Mouse (Mus musculus) midbrain, embryonic 10.5 days (tissue): Measurements from ENCODE around the gene Tmem38b. TPM values are rescaled to one million over a fixed set of nuclear protein-coding genes. Genes with fewer than 3 reads are reported as not detected.

Experiments used
- DNase-seq: peaks from one replicate; pipeline ENCODE4 v3.0.0-alpha.2; 2017; ENCODE audit warnings: low spot score
- H3K27ac ChIP-seq: fragments of 300-500 bp; sonication (generic); replicated peaks from 2 replicates; pipeline ENCODE4 v1.5.1; 2016; ENCODE audit warnings: mild to moderate bottlenecking
- H3K27me3 ChIP-seq: fragments of 300-500 bp; sonication (generic); 2 replicates; pipeline ENCODE4 v1.6.1; 2016; ENCODE audit warnings: low read depth, mild to moderate bottlenecking; ENCODE audit not compliant: poor library complexity, severe bottlenecking
- H3K36me3 ChIP-seq: fragments of 300-500 bp; sonication (generic); 2 replicates; pipeline ENCODE4 v1.6.1; 2016; ENCODE audit warnings: mild to moderate bottlenecking, moderate library complexity
- H3K4me1 ChIP-seq: fragments of 300-500 bp; sonication (generic); 2 replicates; pipeline ENCODE4 v1.6.1; 2016
- H3K4me3 ChIP-seq: fragments of 300-500 bp; sonication (generic); 2 replicates; pipeline ENCODE4 v1.5.1; 2016; ENCODE audit warnings: mild to moderate bottlenecking, moderate library complexity
- H3K9me3 ChIP-seq: fragments of 300-500 bp; sonication (generic); replicated peaks from 2 replicates; pipeline ENCODE4 v1.6.1; 2016; ENCODE audit warnings: mild to moderate bottlenecking
- WGBS: fragments of 180-500 bp; shearing (Covaris S2); methylation state at CpG from one replicate; pipeline ENCODE4 v1.1.7; 2016; 5-methylcytosine and 5-hydroxymethylcytosine counted together
- polyA plus RNA-seq: library from polyadenylated mRNA; unstranded; fragments of >200 nt; fragmentation: Nextera tagmentation; extraction: Ambion mirVana; gene quantifications from 2 replicates; pipeline ENCODE4 v1.2.1, GENCODE M21; 2016

Tmem38b gene
- polyA plus RNA-seq = 9.7 and 9.8 TPM in 2 replicates

- Histone ChIP-seq H3K9me3 (no peaks in the 10 kb centered on the region), H3K27ac (peak within 1 kb of the TSS; percentile 88), H3K4me3 (peak within 1 kb of the TSS; percentile 93), H3K4me1 (peaks cover 21% of the 10 kb centered on the region), H3K27me3 (0 out of 2 replicates have a peak, but pooled peaks cover under 1% of the 10 kb centered on the region), H3K36me3 (peaks cover 8% of the 10 kb centered on the region)
- peak; percentile 87 for DNase-seq
- under 1% methylated on average over 55 of the region's 55 CpGs for WGBS
These were observed at the start of gene Tmem38b for GRCm38 (mm10) chr4:53825821-53826605. Gene Tmem38b (plus strand): TSS chr4:53826045.

GRCm38 (mm10) chr4:53781396-53781795 lies 44.4 kb upstream of the Tmem38b start:
- Histone ChIP-seq H3K27me3 (peaks cover 75% of the 10 kb centered on the region), H3K27ac (peak overlapping the region; percentile 83), H3K36me3 (peaks cover 26% of the 10 kb centered on the region), H3K4me3 (peak overlapping the region; percentile 67), H3K9me3 (no peaks in the 10 kb centered on the region), H3K4me1 (peaks cover 93% of the 10 kb centered on the region)
- no peak for DNase-seq
- WGBS = 32% methylated on average over 4 of the region's 4 CpGs

GRCm38 (mm10) chr4:53782216-53783070 lies 43.4 kb upstream of the Tmem38b start:
- Histone ChIP-seq H3K4me1 (peaks cover 93% of the 10 kb centered on the region), H3K9me3 (no peaks in the 10 kb centered on the region), H3K27ac (peak overlapping the region; percentile 83), H3K27me3 (peaks cover 75% of the 10 kb centered on the region), H3K4me3 (peak overlapping the region; percentile 67), H3K36me3 (peaks cover 32% of the 10 kb centered on the region)
- WGBS = 4% methylated on average over 14 of the region's 14 CpGs
- DNase-seq = peak; percentile 66

DNA sequence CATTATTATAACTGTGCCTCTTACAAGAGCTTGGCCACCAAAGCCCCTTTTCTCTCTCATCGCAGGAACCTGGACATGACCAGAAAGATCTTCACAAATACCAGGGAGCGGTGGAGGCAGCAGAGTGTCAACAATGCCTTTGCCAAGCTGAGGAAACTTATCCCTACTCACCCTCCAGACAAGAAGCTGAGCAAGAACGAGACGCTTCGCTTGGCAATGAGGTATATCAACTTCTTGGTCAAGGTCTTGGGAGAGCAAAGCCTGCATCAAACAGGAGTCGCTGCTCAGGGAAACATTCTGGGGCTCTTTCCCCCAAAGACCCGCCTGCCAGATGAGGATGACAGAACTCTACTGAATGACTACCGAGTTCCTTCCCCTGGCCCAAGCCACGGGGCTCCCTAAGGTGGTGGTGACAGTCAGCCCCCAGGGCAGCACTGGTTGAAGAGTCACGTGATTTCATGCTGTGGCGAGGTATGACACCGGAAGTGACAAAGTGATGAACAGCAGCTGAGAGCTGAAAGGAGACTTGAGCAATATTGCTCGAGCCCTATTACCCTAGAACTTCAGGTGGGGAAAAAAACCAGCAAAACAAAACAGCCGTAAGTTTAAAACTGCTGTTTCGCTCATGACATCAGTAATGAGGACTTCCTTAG lies 40.0 kb upstream of the Tmem38b start:
- DNase-seq = no peak
- Histone ChIP-seq H3K27me3 (peaks cover 66% of the 10 kb centered on the region), H3K4me3 (no peak overlapping the region), H3K36me3 (peaks cover 35% of the 10 kb centered on the region), H3K27ac (0 out of 2 replicates have a peak overlapping the region, but pooled peaks have one; percentile 30), H3K4me1 (peaks cover 95% of the 10 kb centered on the region), H3K9me3 (no peaks in the 10 kb centered on the region)
- 85% methylated on average over 15 of the region's 15 CpGs for WGBS

- H3K4me1 ChIP-seq = peaks cover 94% of the 10 kb centered on the region
- 65% methylated on average over 5 of the region's 5 CpGs for WGBS
- peaks cover 35% of the 10 kb centered on the region for H3K36me3 ChIP-seq
- H3K4me3 ChIP-seq = 0 out of 2 replicates have a peak overlapping the region, but pooled peaks have one; percentile 2
- no peak overlapping the region for H3K27ac ChIP-seq
- DNase-seq = no peak
- H3K9me3 ChIP-seq = no peaks in the 10 kb centered on the region
- H3K27me3 ChIP-seq = peaks cover 66% of the 10 kb centered on the region
These were observed 39.0 kb upstream of the Tmem38b start for GRCm38 (mm10) chr4:53786851-53787250.

GRCm38 (mm10) chr4:53789346-53789745 lies 36.5 kb upstream of the Tmem38b start:
- Histone ChIP-seq H3K27ac (no peak overlapping the region), H3K4me3 (no peak overlapping the region), H3K36me3 (peaks cover 29% of the 10 kb centered on the region), H3K9me3 (no peaks in the 10 kb centered on the region), H3K4me1 (peaks cover 73% of the 10 kb centered on the region), H3K27me3 (peaks cover 74% of the 10 kb centered on the region)
- DNase-seq = peak; percentile 75
- 3% methylated on average over 4 of the region's 4 CpGs for WGBS

DNA sequence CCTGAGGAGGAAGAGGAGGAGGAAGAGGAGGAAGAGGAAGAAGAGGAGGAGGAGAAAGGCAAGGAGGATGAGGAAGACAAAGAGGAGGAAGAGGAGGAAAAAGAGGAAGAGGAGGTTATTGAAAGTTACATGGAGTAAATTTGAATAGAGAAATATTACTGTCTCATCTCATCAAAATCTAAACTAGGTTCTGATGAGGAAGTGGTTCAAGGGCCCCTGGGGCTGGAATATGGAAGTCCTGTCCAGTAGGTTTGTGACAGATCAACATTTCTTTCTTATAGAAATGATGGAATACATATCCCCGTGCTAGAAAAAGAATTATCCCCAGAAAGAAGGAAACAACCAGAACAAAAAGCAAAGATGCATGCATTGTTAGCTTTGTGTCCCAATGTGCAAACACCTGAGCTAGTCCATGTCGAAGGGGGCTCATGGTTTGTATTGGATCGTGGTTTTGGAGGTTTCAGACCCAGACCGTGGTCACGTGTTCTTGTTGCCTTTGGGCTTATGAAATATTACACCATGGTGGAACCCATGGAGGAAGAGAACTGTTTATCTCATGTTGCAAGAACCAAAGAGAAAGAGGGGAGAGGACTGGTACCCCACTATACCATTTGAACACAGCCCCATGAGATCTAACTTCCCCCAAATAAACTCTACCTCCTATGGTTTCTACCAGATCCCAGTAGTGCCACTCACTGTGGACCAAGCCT lies 31.4 kb upstream of the Tmem38b start:
- Histone ChIP-seq H3K36me3 (no peaks in the 10 kb centered on the region), H3K27me3 (peaks cover 44% of the 10 kb centered on the region), H3K27ac (no peak overlapping the region), H3K4me3 (no peak overlapping the region), H3K4me1 (peaks cover 72% of the 10 kb centered on the region), H3K9me3 (no peaks in the 10 kb centered on the region)
- 97% methylated on average over 5 of the region's 5 CpGs for WGBS
- DNase-seq = no peak

DNA sequence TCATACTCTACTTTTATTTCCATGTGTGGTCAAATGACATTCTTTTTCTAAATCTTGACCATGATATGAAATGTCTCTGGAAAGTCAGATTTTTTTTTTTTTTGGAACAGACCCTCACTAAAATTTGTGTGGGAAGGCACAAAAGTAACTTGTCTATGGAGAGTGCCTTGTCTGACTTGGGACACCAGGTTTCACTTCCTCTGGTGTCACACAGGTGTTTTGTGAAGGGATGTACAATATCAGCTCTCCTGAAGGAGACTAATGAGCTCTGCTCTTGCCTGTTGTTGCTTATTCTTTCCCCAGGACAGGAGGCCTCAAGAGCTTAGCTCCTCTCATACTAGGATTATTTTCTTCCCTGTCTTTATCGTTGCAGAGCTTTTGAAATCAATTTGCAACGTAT lies 30.8 kb upstream of the Tmem38b start:
- Histone ChIP-seq H3K36me3 (no peaks in the 10 kb centered on the region), H3K4me1 (peaks cover 72% of the 10 kb centered on the region), H3K4me3 (no peak overlapping the region), H3K27me3 (peaks cover 40% of the 10 kb centered on the region), H3K9me3 (no peaks in the 10 kb centered on the region), H3K27ac (peak overlapping the region; percentile 85)
- WGBS = 17% methylated on average over 2 of the region's 2 CpGs
- DNase-seq = no peak

DNA sequence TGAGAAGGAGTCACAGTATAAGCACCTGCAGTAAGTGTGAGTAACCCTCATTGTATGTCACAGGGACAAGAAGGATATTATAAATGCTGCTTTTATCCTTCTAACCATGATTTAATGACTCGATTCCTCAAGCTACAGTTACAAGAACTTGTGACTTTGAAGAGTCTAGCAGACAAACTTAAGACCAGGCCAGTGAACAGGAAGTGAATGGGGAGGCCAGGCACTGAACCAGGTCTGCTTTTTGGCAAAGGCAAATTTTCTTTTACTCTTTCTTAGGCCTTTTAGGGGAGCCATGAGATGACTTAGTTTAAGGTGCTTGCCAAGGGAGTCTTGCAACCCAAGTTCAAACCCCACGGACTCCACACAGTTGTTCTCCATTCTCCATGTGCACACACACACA lies 30.1 kb upstream of the Tmem38b start:
- H3K4me3 ChIP-seq = no peak overlapping the region
- H3K9me3 ChIP-seq = no peaks in the 10 kb centered on the region
- DNase-seq = no peak
- H3K27ac ChIP-seq = peak overlapping the region; percentile 85
- no peaks in the 10 kb centered on the region for H3K36me3 ChIP-seq
- H3K27me3 ChIP-seq = peaks cover 36% of the 10 kb centered on the region
- peaks cover 72% of the 10 kb centered on the region for H3K4me1 ChIP-seq
- WGBS = 85% methylated on average over 2 of the region's 2 CpGs

DNA sequence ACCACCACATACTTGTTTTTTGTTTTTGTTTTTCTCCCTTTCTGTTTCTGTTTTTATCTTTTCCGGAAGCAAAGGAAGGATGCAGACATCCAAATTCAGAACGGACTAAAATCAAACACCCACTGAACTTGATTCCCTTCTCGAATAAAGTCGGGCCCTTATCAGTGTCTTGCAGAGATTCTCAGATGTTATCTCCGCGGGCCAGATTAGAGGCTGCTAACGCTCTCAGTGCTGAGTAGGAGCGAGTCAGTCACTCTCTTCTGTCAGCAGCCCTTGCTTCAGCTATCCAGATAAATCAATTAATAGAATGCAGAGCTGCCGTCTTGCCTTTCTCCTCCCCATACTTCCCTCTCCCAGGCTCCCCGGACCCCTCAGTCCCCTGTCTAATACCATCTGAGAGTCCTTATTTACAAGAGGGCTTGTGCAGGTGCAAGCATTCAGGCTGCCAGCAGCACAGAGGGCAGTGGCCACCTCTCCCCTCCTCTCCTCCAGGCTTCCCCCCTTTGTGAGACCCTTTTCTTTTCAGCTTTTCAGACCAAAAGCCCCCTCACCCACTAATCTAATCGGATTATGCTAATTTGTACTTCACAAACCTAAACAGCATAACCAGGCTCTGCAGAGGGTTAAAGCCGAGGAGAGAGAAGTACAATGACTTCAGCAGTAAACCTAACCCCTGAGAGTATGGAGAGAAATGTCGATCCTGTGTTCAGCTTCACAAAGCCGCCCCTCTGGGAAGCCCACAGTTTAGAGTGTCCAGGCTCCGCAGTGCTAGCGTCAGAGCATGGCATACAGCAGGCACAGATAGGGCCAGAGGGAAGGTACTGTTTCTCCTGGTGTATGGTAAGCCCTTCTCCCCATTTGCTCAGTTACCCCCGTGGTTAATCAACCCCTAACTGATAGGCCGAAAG lies 28.7 kb upstream of the Tmem38b start:
- no peaks in the 10 kb centered on the region for H3K9me3 ChIP-seq
- H3K4me1 ChIP-seq = peaks cover 67% of the 10 kb centered on the region
- DNase-seq = peak; percentile 84
- peak overlapping the region; percentile 85 for H3K27ac ChIP-seq
- peaks cover 31% of the 10 kb centered on the region for H3K27me3 ChIP-seq
- WGBS = 4% methylated on average over 18 of the region's 18 CpGs
- H3K4me3 ChIP-seq = peak overlapping the region; percentile 39
- H3K36me3 ChIP-seq = no peaks in the 10 kb centered on the region
